Mouse (Mus musculus): Measurements from ENCODE around the gene 2010111I01Rik. TPM values are rescaled to one million over a fixed set of nuclear protein-coding genes. Genes with fewer than 3 reads are reported as not detected.

Gene 2010111I01Rik
- total and polyA plus RNA-seq, 3 experiments, result 13.3 to 19.8 (median 14.4) TPM

DNA sequence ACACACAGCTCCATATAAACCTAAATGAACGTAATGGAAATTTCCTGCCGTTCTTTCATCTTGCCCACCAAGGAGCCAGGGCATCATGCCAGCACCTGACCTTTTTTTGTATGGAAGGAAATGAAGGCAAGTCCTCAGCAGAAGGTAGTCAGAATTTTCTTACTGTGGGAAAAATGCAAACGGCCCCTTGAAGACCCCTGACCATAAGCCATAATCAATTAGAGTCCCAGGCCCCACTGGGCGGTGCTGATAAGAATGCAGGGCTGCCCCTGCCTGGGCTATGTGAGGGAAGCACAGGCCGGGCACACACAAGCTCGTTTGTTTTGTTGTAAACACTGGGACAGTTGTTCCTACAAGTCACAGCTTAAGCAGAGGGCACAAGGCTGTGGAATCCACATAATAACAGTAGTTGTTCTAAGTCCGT, 353.0 kb downstream of the 2010111I01Rik start:
- H3K27ac ChIP-seq (ENCODE audit: insufficient read depth, low read depth), result no peak overlapping the region
- H3K27me3 ChIP-seq (replicated peaks), result no peaks in the 10 kb centered on the region
- H3K4me2 ChIP-seq (ENCODE audit: insufficient read depth, low read depth, poor library complexity, severe bottlenecking), result no peak overlapping the region
- H3K79me2 ChIP-seq (replicated peaks; ENCODE audit: control insufficient read depth, extremely low read depth, insufficient read depth, poor library complexity, severe bottlenecking), result no peaks in the 10 kb centered on the region
- dilution Hi-C loops (cut with MboI; ENCODE audit: extremely low pct_ligation_motif_present, extremely low pct_unique_long_range_greater_than_20kb, low sequenced_read_pairs), result no loop called here
- no peak for TF ChIP-seq POLR2A (IDR thresholded peaks at IDR 0.05; ENCODE audit: low read depth, low read length)
- no peak for TF ChIP-seq KAT2A (IDR thresholded peaks at IDR 0.05; ENCODE audit: insufficient replicate concordance, low read length)
- TF ChIP-seq ETS1 (conservative IDR thresholded peaks at IDR 0.05; ENCODE audit: low read depth, low read length), result no peak
- no peak for TF ChIP-seq NELFE (IDR thresholded peaks at IDR 0.05; ENCODE audit: low read depth, low read length)
- TF ChIP-seq ZKSCAN1 (IDR thresholded peaks at IDR 0.05; ENCODE audit: borderline replicate concordance, low read depth, low read length), result no peak
- no peak for TF ChIP-seq MXI1 (IDR thresholded peaks at IDR 0.05; ENCODE audit: low read depth, low read length)
- TF ChIP-seq E2F4 (IDR thresholded peaks at IDR 0.05; ENCODE audit: insufficient replicate concordance, low read depth, low read length), result no peak
- no peak for TF ChIP-seq SMC3 (IDR thresholded peaks at IDR 0.05; ENCODE audit: low read depth, low read length)
- TF ChIP-seq TCF12 (IDR thresholded peaks at IDR 0.05; ENCODE audit: low read depth, low read length), result no peak
- TF ChIP-seq ZC3H11A (IDR thresholded peaks at IDR 0.05; ENCODE audit: low read depth, low read length), result no peak
- no peak for TF ChIP-seq CTCF (conservative IDR thresholded peaks at IDR 0.05 in 1 of 2, IDR thresholded peaks at IDR 0.05 in 1 of 2; ENCODE audit: low read depth in 2 of 2, low read length in 2 of 2)
- no peak for TF ChIP-seq ELF1 (IDR thresholded peaks at IDR 0.05; ENCODE audit: low read depth, low read length)
- no peak for TF ChIP-seq BHLHE40 (IDR thresholded peaks at IDR 0.05; ENCODE audit: low read depth, low read length)
- no peak for TF ChIP-seq EP300 (IDR thresholded peaks at IDR 0.05; ENCODE audit: low read length)
- no peak for TF ChIP-seq CHD2 (IDR thresholded peaks at IDR 0.05; ENCODE audit: low read length)
- no peak for TF ChIP-seq NRF1 (IDR thresholded peaks at IDR 0.05; ENCODE audit: low read depth, low read length)
- no peak for TF ChIP-seq IRF4 (IDR thresholded peaks at IDR 0.05; ENCODE audit: low read depth, low read length)
- no peak for TF ChIP-seq RAD21 (IDR thresholded peaks at IDR 0.05; ENCODE audit: low read depth, low read length)
- H3K4me3 ChIP-seq (replicated peaks in 1 of 3; ENCODE audit: low read depth in 2 of 3, low read length in 2 of 3, poor library complexity in 1 of 3), result no peak overlapping the region
- in situ Hi-C loops (cut with MboI; ENCODE audit: low pct_ligation_motif_present, low pct_unique_long_range_greater_than_20kb, low sequenced_read_pairs), result loop anchor here (5.0 kb wide), 1 partner anchor 270 kb away; no protein-coding TSS in a partner anchor
- no peak overlapping the region for H3K9ac ChIP-seq (ENCODE audit: insufficient read depth, low read depth)
- DNase-seq (ENCODE audit: extremely low read depth), result no peak
- peaks cover 10 to 58% of the 10 kb centered on the region in 2 experiments for H3K36me3 ChIP-seq (replicated peaks in 1 of 2; ENCODE audit: control insufficient read depth in 1 of 2, insufficient read depth in 1 of 2, low read length in 1 of 2)
- no peaks in the 10 kb centered on the region for H3K4me1 ChIP-seq (ENCODE audit: control insufficient read depth in 1 of 2, insufficient read depth in 2 of 2)
- H3K9me3 ChIP-seq (replicated peaks; ENCODE audit: low read length), result no peaks in the 10 kb centered on the region

DNA sequence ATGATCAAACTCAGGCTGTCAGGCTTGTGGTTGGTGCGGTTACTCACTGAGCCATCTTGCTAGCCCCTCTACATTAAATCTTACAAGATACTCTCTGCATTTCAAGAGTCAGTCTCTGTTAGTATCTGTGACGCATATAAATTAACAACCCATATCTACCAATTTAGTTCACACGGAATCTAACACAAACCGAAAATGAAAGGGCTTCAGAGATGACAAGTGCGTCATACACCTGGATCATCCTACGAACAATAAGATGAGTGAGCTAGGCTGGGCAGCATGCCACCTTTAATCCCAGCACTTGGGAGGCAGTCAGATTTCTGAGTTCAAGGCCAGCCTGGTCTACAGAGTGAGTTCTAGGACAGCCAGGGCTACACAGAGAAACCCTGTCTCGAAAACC, 355.1 kb downstream of the 2010111I01Rik start:
- H3K36me3 ChIP-seq (replicated peaks in 1 of 2; ENCODE audit: control insufficient read depth in 1 of 2, insufficient read depth in 1 of 2, low read length in 1 of 2), result peaks cover 8 to 49% of the 10 kb centered on the region in 2 experiments
- H3K4me2 ChIP-seq (ENCODE audit: insufficient read depth, low read depth, poor library complexity, severe bottlenecking), result no peak overlapping the region
- H3K27ac ChIP-seq (ENCODE audit: insufficient read depth, low read depth), result no peak overlapping the region
- H3K4me1 ChIP-seq (ENCODE audit: control insufficient read depth in 1 of 2, insufficient read depth in 2 of 2), result no peaks in the 10 kb centered on the region
- H3K79me2 ChIP-seq (replicated peaks; ENCODE audit: control insufficient read depth, extremely low read depth, insufficient read depth, poor library complexity, severe bottlenecking), result no peaks in the 10 kb centered on the region
- dilution Hi-C loops (cut with MboI; ENCODE audit: extremely low pct_ligation_motif_present, extremely low pct_unique_long_range_greater_than_20kb, low sequenced_read_pairs) (no loop called here), in situ Hi-C loops (cut with MboI; ENCODE audit: low pct_ligation_motif_present, low pct_unique_long_range_greater_than_20kb, low sequenced_read_pairs) (loop anchor here (5.0 kb wide), 1 partner anchor 273 kb away; no protein-coding TSS in a partner anchor)
- no peak overlapping the region for H3K4me3 ChIP-seq (replicated peaks in 1 of 3; ENCODE audit: low read depth in 2 of 3, low read length in 2 of 3, poor library complexity in 1 of 3)
- H3K27me3 ChIP-seq (replicated peaks), result no peaks in the 10 kb centered on the region
- no peak for DNase-seq (ENCODE audit: extremely low read depth)
- H3K9ac ChIP-seq (ENCODE audit: insufficient read depth, low read depth), result no peak overlapping the region
- TF ChIP-seq CHD1 (IDR thresholded peaks at IDR 0.05; ENCODE audit: low read depth, low read length), result no peak
- TF ChIP-seq GABPA (IDR thresholded peaks at IDR 0.05; ENCODE audit: insufficient replicate concordance, low read depth, low read length), result no peak
- TF ChIP-seq USF1 (IDR thresholded peaks at IDR 0.05; ENCODE audit: low read depth, low read length), result no peak
- TF ChIP-seq IRF4 (IDR thresholded peaks at IDR 0.05; ENCODE audit: low read depth, low read length), result no peak
- TF ChIP-seq ZKSCAN1 (IDR thresholded peaks at IDR 0.05; ENCODE audit: borderline replicate concordance, low read depth, low read length), result no peak
- no peak for TF ChIP-seq MXI1 (IDR thresholded peaks at IDR 0.05; ENCODE audit: low read depth, low read length)
- TF ChIP-seq POLR2A (IDR thresholded peaks at IDR 0.05; ENCODE audit: low read depth, low read length), result no peak
- no peak for TF ChIP-seq MYC (IDR thresholded peaks at IDR 0.05; ENCODE audit: low read depth, low read length)
- TF ChIP-seq CTCF (conservative IDR thresholded peaks at IDR 0.05 in 1 of 2, IDR thresholded peaks at IDR 0.05 in 1 of 2; ENCODE audit: low read depth in 2 of 2, low read length in 2 of 2), result no peak
- TF ChIP-seq UBTF (IDR thresholded peaks at IDR 0.05; ENCODE audit: low read depth, low read length), result no peak
- no peak for TF ChIP-seq JUND (conservative IDR thresholded peaks at IDR 0.05; ENCODE audit: low read depth, low read length)
- TF ChIP-seq JUN (IDR thresholded peaks at IDR 0.05; ENCODE audit: insufficient read depth, low read depth, low read length), result no peak
- TF ChIP-seq POLR2AphosphoS2 (IDR thresholded peaks at IDR 0.05; ENCODE audit: low read depth, low read length), result no peak
- TF ChIP-seq TCF12 (IDR thresholded peaks at IDR 0.05; ENCODE audit: low read depth, low read length), result no peak
- no peaks in the 10 kb centered on the region for H3K9me3 ChIP-seq (replicated peaks; ENCODE audit: low read length)

Measured in CH12.LX (cell line).